Mouse (Mus musculus): Measurements from ENCODE around the gene Lrrc3.
"Not testable (repeated sequence)": the region's sequence is repeated elsewhere in the genome, so short reads cannot be mapped to it uniquely, and the experiment has no call there.

Gene Lrrc3

DNA sequence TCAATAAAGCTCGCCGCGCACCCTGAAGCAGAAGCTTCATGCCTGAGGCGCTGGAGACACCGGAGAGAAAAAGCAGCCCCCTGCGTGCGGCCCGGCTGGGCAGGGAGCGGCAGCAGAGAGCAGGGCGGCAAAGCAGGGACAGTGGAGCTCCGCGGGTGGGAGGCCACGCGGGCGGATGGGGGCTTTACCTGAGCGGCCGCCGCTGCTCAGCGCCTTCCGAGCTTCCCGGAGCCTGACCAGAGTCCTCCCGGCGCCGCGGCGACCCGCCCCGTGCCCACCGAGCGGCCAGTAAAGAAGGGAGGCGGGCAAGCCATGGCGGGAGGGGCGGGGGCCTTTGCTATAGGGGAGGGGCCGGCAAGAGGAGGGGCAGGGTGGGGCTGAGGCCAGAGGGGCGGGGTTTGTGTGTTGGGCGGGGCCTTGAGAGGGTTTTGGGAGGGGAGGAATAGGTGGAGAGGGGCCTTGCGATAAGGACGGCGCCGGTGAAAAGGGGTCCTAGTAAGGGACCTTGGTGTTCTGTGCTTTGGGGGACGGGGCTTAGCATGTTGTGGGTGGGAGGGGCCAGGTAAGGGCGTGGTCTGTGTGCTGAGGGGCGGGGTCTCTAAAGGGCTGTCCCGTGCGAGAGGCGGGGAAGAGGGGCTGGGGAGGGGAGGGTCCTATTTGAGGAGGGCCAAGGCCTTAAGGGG, at the start of gene Lrrc3:
Gene Lrrc3, minus strand, starts transcription at position 326 of the 683 bp plus-strand sequence.
- peak in 1 of 2 experiments; percentile 6 for DNase-seq (ENCODE audit: low spot score in 2 of 2)

DNA sequence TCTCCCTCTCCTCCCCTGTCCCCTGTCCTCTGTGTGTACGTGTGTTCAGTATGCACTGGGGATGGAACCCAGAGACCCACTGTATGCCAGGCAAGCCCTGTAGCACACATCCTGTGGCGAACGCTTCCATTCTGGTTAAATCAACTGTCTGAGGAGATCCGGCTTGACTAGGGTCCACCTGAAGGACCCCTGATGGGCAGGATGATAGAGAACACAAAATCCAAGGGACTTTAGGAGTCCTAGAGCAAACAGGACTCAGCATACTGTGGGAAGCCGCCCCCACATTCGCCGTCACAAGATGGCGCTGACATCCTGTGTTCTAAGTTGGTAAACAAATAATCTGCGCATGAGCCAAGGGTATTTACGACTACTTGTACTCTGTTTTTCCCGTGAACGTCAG, 48.1 kb upstream of the Lrrc3 start:
- DNase-seq (ENCODE audit: low spot score in 2 of 2): not testable (repeated sequence)

DNA sequence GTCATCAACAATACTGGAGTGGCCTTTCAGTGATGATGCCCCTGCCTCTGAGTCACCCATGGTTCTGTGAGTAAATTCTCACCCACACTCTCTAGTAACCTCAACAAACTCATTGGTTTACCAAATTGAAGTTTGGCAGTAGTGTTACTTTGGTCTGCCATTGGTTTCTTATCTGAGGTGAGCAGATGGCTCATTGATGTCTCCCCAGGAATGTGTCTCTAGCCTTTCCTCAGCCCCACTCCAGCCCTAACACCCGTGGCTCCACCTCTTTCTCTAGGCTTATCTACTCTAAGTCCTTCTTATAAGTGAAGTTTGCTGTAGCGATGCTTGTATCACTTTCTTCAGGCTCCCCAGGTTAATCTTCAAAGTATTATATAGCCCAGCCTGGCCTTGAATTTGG, 37.3 kb upstream of the Lrrc3 start:
- DNase-seq (ENCODE audit: low spot score in 2 of 2): no peak

DNA sequence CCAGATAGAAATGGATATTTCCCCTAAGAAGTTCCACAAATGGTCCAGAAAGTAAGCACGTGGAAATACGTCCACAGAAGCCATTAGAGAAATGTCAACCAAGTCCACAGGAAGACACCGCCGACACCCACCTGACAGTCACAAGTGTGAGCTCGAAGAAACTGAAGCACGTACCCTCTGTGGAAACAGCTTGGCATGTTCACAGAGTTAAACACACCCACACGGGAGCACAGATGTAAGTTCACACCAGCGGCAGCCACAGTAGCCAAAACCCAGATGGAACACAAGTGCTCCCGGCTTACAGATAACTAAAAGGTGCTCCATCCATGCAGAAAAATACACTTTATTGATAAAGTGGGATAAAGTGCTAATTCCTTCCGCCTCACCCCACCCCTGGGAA, 25.0 kb upstream of the Lrrc3 start:
- DNase-seq (ENCODE audit: low spot score in 2 of 2): no peak

DNA sequence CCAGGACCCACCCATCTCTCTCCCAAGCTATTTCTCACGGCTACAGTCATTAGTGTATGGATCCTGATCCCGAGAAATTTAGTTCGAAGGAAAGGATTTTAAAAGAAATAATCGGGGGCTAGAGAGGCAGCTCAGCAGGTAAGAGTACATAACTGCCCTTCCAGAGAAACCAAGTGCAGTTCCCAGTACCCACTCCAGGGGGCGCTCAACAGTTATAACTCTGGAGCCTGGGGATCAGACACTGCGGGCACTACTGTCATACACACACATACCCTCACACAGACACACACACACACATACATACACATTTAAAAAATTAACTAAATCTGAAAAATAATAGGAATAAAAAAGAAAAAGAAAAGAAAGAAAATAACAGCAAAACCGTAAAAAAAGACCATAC, 23.8 kb upstream of the Lrrc3 start:
- DNase-seq (ENCODE audit: low spot score in 2 of 2): peak; percentile 40 to 56

DNA sequence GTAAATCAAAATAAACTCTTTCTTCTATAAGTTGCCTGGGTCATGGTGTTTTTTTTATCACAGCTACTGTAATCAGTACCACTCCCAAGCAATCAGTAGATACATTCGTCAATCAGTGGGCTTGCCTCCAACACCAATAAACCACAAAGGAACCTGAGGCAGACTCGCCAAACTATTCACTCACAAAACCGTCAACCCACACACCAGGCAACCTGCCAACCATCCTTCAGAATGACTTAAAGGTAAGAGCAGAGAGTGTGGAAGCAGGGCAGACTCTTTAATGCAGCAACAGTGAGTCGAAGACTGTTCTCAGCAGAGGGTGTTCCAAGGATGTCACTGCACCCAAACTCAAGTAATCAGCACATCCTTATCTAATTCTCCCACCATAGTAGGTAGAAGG, 20.3 kb upstream of the Lrrc3 start:
- no peak for DNase-seq (ENCODE audit: low spot score in 2 of 2)

DNA sequence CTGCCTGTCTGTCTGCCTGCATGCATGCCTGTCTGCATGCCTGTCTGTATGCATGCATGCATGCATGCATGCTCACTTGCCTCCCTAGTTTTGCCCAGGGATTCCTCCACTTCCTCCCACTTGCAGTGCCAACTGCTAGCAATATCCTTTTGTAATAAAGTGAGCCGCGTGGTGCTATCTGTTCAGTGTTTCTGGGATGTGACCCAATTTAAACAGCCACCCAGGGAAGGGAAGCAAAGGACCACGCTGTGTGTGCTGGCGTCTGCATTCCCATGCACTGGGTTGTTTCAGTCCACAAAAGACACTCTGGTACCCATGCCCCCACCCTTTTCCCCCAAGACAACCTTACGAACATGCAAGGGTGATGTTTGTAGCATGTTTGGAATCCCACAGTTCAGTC, 18.7 kb upstream of the Lrrc3 start:
- no peak for DNase-seq (ENCODE audit: low spot score in 2 of 2)

DNA sequence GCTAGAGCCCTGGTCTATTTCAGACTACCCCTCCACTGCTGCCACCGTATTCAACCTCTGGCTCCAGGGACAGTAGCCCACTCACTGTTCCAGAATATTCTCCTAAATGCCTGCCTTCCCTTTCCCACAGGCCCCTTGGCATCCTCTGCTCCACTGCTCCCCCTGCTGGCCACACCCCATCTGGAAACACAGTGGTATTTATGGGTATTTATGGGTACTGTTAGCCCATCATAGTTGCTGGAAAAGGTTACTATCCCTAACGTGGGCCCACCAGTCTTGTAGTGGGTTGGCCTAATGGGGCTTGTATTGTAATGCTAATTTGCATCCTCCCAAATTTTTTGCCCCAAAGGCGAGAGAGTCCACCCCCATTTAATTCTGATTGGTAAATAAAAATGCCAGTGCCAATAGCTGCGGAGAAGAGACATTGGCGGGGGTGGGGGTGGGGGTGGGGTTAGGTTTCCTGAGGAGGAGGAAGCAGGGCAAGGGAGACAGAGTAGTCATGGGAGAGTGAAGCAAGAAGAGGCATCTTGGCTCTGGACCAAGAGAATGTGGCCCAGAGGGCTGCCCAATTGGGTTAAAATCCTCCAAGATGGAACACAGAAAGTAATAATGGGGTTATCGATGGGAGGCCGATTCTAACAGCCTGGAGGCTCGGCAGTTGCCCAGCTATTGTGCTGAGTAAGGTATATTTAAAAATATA, 14.4 kb upstream of the Lrrc3 start:
- peak; percentile 16 to 35 for DNase-seq (ENCODE audit: low spot score in 2 of 2)

DNA sequence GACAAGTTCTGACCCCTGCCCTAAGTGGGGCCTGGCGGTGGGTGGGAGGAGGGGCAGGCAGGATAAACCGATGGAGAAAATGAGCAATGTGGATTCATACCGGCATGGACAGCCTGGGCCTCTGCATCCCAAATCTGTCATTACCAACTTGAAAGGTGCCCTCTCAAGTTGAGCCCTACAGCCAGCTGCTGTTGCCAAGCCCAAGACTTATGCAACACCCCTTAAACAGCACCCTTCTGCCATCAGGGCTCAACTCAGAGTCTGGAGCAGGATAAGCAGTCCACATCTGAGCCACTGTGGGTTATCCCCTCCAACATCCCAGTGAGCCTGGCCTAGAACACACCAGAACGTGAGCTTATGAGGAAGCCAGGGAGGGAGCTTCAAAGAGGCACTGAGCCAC, 11.0 kb upstream of the Lrrc3 start:
- DNase-seq (ENCODE audit: low spot score in 2 of 2): no peak

DNA sequence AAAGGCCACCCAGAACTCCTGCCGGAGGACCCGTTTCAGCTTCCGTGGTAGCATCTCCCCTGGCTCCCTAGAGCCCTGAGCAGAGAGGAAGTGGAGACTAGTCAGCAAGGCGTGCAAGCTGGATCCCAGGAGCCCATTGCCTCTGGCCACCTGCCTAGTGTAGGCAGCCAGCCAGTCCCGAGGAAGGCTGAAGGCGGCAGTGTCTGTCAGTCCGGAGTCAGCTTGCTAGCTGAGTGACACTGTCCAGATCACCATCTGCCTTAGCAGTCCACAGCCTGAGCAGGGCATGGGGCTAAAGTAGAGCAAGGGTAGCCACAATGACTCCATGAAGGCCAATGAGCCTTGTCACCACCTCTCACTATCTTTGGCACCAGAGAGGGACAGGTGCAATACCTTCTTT, 10.3 kb upstream of the Lrrc3 start:
- no peak for DNase-seq (ENCODE audit: low spot score in 2 of 2)

DNA sequence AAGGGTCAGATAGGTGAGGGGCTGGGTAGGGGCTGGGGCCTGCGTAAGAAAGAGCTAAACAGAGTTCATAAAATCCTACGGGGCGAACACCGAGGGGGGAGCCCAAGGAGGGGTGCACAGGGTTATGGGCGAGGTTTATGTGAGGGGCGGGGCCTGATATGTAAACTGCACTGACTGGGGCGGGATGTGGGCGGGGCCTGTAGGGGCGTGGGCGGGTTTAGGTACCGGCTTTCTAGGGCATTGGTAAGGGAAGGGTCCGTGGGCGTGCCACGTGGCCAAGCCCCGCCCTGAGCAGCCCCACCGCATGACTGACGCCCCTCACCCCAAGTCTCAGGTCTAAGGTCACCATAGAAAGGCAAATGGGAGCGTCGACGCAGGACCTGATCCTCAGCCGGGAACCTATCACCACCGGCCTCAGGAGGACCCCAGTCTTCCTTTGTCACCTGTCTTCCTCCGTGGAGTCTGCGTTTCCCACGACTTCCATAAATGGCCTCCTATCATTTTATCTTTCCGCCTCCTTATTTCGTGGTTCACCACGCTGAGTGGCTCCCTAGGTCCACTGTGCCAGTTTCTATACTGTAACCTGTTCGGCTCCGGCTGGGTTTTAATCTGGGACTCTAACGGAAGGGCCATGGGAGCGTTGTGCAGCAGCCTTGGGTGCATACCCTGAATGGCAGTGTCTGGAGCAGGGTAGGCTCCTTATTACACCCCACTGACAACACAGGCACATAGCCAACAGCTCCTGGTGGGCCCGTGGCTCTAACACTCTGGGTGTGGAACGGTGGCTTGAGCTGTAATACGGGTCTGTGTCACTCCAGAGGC, 769 bp upstream of the Lrrc3 start:
- no peak for DNase-seq (ENCODE audit: low spot score in 2 of 2)

DNA sequence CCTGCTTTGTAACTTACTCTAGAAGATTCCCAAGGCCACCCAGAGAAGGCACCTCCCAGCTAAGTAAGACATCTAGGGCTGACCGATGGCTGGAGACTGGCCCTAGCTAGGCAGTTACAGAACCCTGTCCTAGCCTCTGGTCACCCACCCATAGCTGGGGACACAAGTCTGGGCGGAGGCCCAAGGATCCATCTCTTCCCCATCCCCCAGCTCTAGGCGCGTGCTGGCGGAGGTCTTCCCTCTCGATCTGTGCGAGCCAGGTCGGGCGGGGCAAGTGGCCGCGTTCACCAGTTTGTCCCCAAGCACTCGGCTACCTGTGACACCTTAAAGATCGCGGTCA, 495 bp downstream of the Lrrc3 start:
- no peak for DNase-seq (ENCODE audit: low spot score in 2 of 2)

DNA sequence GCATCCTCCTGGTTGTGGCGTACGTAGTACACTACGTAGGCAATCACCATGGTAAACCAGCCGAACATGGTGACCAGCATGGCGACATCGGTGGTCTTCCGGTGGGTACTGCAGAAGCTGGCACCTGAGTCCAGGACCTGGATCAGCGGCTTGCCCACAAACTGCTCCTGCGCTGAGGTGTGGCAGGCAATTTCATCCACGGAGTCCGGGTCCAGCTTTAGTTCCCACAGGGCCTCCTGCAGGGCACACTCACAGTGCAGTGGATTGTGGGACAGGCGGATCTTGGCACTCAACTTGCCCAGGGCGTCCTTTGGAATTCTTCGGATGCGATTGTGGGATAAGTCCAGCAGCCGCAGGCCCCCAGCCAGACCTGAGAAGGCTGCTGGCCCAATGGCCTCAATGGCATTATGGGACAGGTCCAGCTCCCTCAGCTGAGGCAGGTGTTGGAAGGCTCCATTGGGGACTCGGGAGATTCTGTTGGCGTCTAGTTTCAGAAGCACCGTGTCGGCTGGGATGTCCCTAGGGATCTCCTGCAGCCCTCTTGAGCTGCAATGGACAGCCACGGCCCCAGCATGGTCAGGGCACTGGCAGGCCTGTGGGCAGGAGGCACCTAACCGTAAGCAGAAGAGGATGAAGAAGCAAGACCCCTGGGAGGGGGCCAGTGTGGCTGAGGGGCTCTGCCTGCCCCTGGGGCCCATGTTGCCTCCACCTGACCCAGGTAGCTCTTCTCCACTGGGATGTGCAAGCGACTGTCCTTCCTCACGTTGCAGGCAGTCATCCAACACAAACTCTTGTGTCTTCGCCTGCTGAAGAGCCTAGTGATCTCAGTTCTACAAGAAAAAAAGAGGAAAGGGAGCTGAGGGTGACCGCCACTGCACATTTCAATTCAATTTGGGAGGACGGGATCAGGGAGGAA, 1.2 kb downstream of the Lrrc3 start:
- DNase-seq (ENCODE audit: low spot score in 2 of 2): no peak

DNA sequence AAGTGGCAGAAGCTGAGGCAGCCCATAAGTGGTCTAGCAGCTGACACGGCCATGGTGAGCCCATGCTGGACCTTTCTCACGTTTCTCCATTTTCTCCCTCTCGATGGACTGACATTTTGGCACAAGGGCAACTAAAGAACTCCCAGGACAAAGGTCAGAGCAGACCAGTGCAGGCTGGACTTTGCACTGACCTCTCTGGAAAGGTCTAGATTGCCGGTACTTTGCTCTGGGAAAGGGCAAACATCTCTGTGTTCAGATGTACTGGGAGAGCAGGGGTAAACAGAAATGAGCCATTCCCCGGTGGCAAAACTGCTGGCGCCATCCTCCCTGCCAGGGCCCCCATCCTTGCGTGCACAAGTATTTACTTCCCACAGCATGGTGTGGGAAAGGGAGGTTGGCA, 2.2 kb downstream of the Lrrc3 start:
- DNase-seq (ENCODE audit: low spot score in 2 of 2): no peak

DNA sequence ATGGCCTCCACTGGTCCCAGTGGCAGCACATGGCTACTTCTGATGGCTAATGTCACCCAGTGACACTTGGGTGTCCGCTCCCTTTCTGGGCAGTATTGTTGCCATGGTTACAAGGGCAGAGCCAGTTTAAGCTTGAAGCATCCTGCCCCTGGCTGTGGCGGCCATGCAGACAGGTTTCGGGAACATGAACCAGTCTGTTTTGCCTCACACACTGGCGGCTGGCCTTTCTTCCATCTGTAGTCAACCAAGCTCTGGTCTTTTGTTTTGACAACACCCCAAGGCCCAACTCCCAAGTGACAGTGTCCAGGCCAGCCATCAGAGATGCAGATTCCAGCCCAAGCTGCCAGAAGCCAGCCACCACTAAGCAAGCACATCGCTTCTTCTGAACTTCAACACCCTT, 6.8 kb downstream of the Lrrc3 start:
- no peak for DNase-seq (ENCODE audit: low spot score in 2 of 2)

DNA sequence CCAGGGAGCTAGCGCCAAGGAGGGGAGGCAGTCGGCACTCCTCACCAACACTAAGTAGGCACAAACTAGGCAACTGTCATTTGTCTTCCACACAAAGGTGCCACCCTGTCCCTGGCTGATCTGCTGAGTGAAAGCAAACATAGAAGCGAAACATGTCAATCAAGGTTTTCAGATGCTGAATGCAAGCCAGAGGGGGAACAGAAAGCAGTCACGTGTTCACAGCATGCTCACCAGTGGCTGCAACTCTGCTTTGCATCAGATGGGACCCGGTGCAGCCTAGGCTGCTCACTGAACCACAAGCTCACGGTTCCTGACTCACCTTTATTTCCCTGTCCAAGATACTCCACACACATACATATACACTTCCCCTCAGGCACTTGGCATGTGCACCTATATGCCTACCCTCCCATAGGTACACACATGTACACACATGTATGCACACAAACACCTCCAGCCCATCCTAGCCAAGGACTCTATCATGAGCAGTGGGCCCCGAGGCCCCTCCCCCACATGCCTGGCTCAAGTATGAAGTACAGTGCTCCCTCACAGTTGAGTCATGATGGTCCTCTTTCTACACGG, 11.3 kb downstream of the Lrrc3 start:
- DNase-seq (ENCODE audit: low spot score in 2 of 2): peak; percentile 31 to 32

DNA sequence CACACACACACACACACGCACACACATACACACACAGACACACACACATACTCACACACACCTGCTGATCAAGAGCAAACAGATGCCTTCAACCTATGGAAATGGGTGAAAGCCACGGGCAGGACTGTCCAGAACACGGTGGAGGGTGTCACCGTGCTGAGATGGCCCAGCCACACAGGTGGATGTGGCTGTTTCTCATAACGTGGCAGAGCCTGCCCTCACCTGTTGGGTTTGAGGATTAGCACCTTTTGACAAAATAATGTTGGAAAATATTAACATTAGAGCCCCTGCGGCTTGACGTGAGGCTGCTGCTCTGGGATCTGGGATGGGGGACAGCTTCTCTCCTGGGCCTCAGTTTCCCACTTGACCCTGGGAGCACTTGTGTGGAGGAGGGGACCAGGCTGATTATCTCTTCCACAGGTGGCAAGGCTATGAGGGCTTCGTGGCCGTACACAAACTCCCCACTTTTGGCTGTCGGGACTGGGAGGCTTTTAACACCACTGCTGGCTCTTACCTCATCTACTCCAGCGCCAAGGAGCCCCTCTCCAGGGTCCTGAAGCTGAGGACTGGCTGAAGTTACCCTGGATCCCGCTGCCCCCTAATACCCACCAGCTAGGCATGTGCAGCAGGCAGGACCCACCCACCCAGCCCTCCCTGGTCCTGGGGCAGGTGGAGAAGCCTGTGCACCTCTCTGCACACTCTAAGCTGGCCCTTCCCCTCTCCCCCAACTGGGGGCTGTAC, 16.2 kb downstream of the Lrrc3 start:
- DNase-seq (ENCODE audit: low spot score in 2 of 2): no peak

DNA sequence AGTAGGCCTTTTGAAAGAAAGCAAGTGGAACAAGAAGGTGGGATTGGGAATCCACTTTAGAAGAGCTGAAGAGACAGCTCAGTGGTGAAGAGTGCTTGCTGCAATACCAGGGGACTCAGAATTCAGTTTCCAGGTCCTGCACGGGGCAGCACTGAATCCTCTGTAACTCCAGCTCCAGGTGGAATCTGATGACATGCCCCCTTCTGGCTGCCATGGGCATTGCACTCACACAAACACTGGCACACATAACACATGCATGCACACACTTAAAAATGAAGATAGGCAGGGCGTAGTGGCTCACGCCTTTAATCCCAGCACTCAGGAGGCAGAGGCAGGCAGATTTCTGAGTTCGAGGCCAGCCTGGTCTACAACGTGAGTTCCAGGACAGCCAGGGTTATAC, 19.8 kb downstream of the Lrrc3 start:
- no peak for DNase-seq (ENCODE audit: low spot score in 2 of 2)

DNA sequence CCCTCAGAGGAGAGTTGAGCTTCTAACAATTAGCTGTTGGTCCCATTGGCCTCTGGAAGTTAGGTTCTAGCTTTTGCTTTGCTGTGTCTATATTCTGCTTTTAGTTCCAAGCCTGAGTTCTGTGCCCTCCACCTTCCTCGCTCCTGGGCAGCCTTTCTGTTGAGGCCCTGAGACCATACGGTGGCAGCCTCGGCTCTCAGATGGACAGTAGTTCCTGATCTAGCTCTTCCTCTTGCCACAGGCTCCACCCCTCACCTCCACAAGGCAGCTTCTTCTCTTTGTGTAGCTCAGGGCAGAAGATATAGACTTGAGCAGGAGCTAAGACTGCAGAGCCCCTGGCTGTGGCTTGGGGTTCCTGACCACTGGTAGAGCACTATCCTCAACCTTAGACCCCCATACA, 22.0 kb downstream of the Lrrc3 start:
- peak; percentile 13 to 17 for DNase-seq (ENCODE audit: low spot score in 2 of 2)

DNA sequence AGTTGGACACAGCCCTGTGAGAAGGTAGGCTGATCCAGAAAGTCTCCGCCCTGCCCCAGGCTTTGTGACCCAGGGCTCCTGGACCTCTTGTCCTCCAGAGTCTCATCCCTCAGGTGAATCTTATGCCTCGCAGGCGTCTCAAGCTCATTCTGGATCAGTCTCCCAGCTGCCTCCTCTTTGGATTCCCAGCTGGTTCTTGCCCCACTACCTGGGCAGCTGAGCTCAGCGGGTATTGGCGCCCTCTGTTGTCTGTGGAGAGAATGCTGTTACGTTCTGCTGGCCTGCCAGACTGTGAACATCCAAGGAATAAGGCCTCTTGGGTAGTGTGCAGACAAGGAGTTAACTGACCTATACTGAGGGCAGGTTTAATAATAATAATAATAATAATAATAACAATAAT, 23.4 kb downstream of the Lrrc3 start:
- no peak for DNase-seq (ENCODE audit: low spot score in 2 of 2)

DNA sequence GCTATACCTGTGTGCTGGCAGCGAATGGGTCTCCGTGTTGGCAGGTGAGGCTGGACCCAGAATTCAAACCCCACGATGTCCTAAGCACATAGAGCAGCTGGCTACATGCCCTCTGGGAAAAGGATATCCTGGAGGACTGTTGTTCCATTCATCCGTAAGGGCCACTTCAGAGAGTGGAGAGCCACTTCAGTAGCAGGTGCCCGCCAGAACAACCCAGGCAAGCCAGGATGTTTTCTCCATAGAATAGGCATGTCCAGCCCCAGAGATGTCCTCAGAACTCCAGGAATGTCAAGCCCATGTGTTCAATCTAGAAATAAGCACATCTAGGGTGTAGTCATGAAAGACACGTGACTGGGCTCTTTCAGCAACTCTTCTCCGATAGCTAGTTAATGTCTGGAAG, 32.7 kb downstream of the Lrrc3 start:
- DNase-seq (ENCODE audit: low spot score in 2 of 2): no peak
